Mouse (Mus musculus): ENCODE results near the gene Ltbp1. TPM values are rescaled to one million over a fixed set of nuclear protein-coding genes. Genes with fewer than 3 reads are reported as not detected.

Ltbp1 gene
- polyA plus RNA-seq (2015; fragmentation: Nextera tagmentation; extraction: Ambion mirVana) = 2.7 and 2.9 TPM in 2 replicates

- H3K4me1 ChIP-seq (replicated peaks) = peaks cover 19% of the 10 kb centered on the region
- no peaks in the 10 kb centered on the region for H3K36me3 ChIP-seq
- peaks cover 28% of the 10 kb centered on the region for H3K27me3 ChIP-seq
- DNase-seq (peak; percentile 14), ATAC-seq (ENCODE audit: low read depth) (peak; percentile 76)
- H3K9me3 ChIP-seq (replicated peaks) = no peaks in the 10 kb centered on the region
- H3K27ac ChIP-seq = peak within 1 kb of the TSS; percentile 19; the same call in 1 of the 2 replicates
- peak within 1 kb of the TSS; percentile 95 for H3K4me2 ChIP-seq
- H3K9ac ChIP-seq = peak within 1 kb of the TSS; percentile 66
- under 1% methylated on average over 27 of the region's 27 CpGs for WGBS (ENCODE audit: insufficient replicate concordance)
- H3K4me3 ChIP-seq (replicated peaks) = peak within 1 kb of the TSS; percentile 68
Measured at GRCm38 (mm10) chr17:75005281-75005684, at the start of gene Ltbp1. Gene Ltbp1, plus strand, starts transcription at chr17:75005568.

- Histone ChIP-seq H3K36me3 (no peaks in the 10 kb centered on the region), H3K4me3 (replicated peaks) (no peak overlapping the region), H3K9ac (no peak overlapping the region), H3K4me2 (no peak overlapping the region), H3K27ac (no peak overlapping the region), H3K27me3 (no peaks in the 10 kb centered on the region), H3K4me1 (replicated peaks) (no peaks in the 10 kb centered on the region), H3K9me3 (replicated peaks) (no peaks in the 10 kb centered on the region)
- ATAC-seq (ENCODE audit: low read depth) (no peak), DNase-seq (no peak)
- WGBS (ENCODE audit: insufficient replicate concordance) = 63% methylated on average over 6 of the region's 6 CpGs
Measured at GRCm38 (mm10) chr17:74959481-74960245, 45.7 kb upstream of the Ltbp1 start.

DNA sequence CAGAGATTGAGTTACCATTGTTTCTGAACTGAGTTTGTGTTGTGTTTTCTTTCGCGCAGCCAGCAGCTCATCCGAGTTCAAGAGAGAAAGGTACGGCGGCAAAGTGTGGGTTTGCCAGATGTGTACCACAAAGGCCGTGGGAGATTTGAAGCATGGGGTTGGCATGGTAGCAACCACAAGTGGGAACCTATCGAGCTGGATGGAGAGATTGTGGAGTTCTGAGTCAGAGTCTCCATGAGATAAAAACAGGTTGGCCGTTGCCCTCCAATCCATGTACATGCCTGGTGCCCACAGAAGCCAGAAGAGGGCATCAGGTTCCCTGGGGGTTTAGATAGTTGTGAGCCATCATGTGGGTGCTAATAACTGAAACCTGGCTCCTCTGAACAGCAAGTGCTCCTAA is 42.1 kb upstream of the Ltbp1 start:
- Histone ChIP-seq H3K27me3 (no peaks in the 10 kb centered on the region), H3K4me2 (no peak overlapping the region), H3K9me3 (replicated peaks) (no peaks in the 10 kb centered on the region), H3K27ac (no peak overlapping the region), H3K4me1 (replicated peaks) (peaks cover 8% of the 10 kb centered on the region), H3K4me3 (replicated peaks) (no peak overlapping the region), H3K36me3 (no peaks in the 10 kb centered on the region), H3K9ac (no peak overlapping the region)
- WGBS (ENCODE audit: insufficient replicate concordance) = 56% methylated on average over 8 of the region's 8 CpGs
- DNase-seq (no peak), ATAC-seq (ENCODE audit: low read depth) (no peak)

- DNase-seq = no peak
- Histone ChIP-seq H3K36me3 (no peaks in the 10 kb centered on the region), H3K9ac (no peak overlapping the region), H3K4me2 (no peak overlapping the region), H3K27ac (no peak overlapping the region), H3K4me1 (replicated peaks) (peaks cover 14% of the 10 kb centered on the region), H3K9me3 (replicated peaks) (no peaks in the 10 kb centered on the region), H3K4me3 (replicated peaks) (no peak overlapping the region), H3K27me3 (no peaks in the 10 kb centered on the region)
- WGBS (ENCODE audit: insufficient replicate concordance) = 54% methylated on average over 3 of the region's 3 CpGs
- ATAC-seq (ENCODE audit: low read depth) = no peak
Measured at GRCm38 (mm10) chr17:74963861-74964260, 41.5 kb upstream of the Ltbp1 start.

GRCm38 (mm10) chr17:74967298-74967848 is 38.0 kb upstream of the Ltbp1 start:
- H3K4me2 ChIP-seq = no peak overlapping the region
- DNase-seq (no peak), ATAC-seq (ENCODE audit: low read depth) (no peak)
- H3K36me3 ChIP-seq = no peaks in the 10 kb centered on the region
- WGBS (ENCODE audit: insufficient replicate concordance) = 59% methylated on average over 7 of the region's 7 CpGs
- no peak overlapping the region for H3K27ac ChIP-seq
- H3K27me3 ChIP-seq = no peaks in the 10 kb centered on the region
- H3K4me3 ChIP-seq (replicated peaks) = no peak overlapping the region
- peaks cover 17% of the 10 kb centered on the region for H3K4me1 ChIP-seq (replicated peaks)
- H3K9me3 ChIP-seq (replicated peaks) = no peaks in the 10 kb centered on the region
- no peak overlapping the region for H3K9ac ChIP-seq

DNA sequence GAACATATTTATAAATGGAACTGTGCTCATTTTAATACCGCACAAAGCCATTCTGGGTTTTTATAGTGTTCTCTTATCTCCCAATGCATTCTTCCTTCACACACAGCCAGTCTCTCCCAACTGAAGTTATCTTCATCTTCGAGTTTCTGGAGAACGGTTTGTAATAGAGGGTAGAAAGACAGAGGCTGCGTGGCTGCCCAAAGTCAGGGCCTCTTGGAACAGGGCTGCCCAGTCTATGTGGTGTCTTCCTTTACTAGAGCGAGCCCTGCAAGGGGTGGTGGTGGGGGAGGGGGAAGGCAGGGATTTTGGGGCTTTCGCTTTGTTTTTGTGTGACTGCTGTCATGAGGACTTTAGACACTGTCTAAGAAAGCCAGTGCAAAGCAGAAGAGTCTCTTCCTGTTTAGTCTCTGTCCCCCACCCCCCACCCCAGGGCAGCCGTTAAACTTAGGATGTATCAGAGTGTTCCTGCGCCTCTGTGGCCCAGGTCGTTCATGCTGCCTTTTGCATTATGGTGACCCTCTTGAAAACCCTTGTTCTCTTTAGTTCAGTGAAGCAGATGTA is 37.1 kb upstream of the Ltbp1 start:
- no peaks in the 10 kb centered on the region for H3K9me3 ChIP-seq (replicated peaks)
- no peak overlapping the region for H3K4me3 ChIP-seq (replicated peaks)
- 9% methylated on average over 9 of the region's 9 CpGs for WGBS (ENCODE audit: insufficient replicate concordance)
- no peak overlapping the region for H3K9ac ChIP-seq
- H3K4me1 ChIP-seq (replicated peaks) = peaks cover 17% of the 10 kb centered on the region
- peak overlapping the region; percentile 55 for H3K27ac ChIP-seq
- no peaks in the 10 kb centered on the region for H3K27me3 ChIP-seq
- H3K4me2 ChIP-seq = peak overlapping the region; percentile 28; the same call in 1 of the 2 replicates
- H3K36me3 ChIP-seq = no peaks in the 10 kb centered on the region
- ATAC-seq (ENCODE audit: low read depth) (peak; percentile 64), DNase-seq (no peak)

DNA sequence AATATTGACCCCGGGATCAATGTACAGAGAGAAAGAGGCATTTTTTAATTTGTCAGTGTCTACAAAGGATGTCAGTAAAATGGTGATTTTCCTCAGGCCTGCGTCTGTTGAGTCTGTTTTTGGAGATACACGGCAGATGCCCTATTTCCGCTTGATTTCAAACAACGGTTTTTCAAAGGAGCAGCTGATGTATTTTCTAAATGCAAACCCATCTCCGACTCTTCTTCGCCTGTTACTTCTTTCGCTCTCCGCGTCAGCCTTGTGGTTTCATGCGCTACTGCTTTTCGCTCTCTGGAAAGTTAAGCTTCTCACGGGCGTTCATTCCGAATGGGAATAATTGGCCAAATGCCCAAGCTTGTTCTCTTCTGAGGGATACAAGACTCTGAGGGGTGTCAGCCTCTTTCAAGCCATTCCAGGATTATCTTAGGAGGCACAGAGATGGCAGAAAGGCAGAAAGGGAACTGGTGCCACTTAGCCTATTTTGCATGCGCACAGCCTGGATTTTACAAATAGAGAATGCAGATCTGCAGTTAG is 36.6 kb upstream of the Ltbp1 start:
- Histone ChIP-seq H3K4me2 (peak overlapping the region; percentile 28; the same call in 1 of the 2 replicates), H3K9ac (no peak overlapping the region), H3K4me3 (replicated peaks) (no peak overlapping the region), H3K4me1 (replicated peaks) (peaks cover 17% of the 10 kb centered on the region), H3K27ac (peak overlapping the region; percentile 55; the same call in 1 of the 2 replicates), H3K27me3 (no peaks in the 10 kb centered on the region), H3K9me3 (replicated peaks) (no peaks in the 10 kb centered on the region), H3K36me3 (no peaks in the 10 kb centered on the region)
- DNase-seq (no peak), ATAC-seq (ENCODE audit: low read depth) (no peak)
- WGBS (ENCODE audit: insufficient replicate concordance) = 69% methylated on average over 16 of the region's 16 CpGs

- Histone ChIP-seq H3K27me3 (no peaks in the 10 kb centered on the region), H3K4me3 (replicated peaks) (no peak overlapping the region), H3K4me2 (no peak overlapping the region), H3K36me3 (no peaks in the 10 kb centered on the region), H3K27ac (no peak overlapping the region), H3K9me3 (replicated peaks) (no peaks in the 10 kb centered on the region), H3K9ac (no peak overlapping the region), H3K4me1 (replicated peaks) (no peaks in the 10 kb centered on the region)
- ATAC-seq (ENCODE audit: low read depth) (no peak), DNase-seq (no peak)
- WGBS (ENCODE audit: insufficient replicate concordance) = 78% methylated on average over 6 of the region's 6 CpGs
Measured at GRCm38 (mm10) chr17:74975192-74975591, 30.2 kb upstream of the Ltbp1 start.

- Histone ChIP-seq H3K27ac (no peak overlapping the region), H3K9ac (no peak overlapping the region), H3K36me3 (no peaks in the 10 kb centered on the region), H3K4me2 (no peak overlapping the region), H3K9me3 (replicated peaks) (no peaks in the 10 kb centered on the region), H3K27me3 (no peaks in the 10 kb centered on the region), H3K4me1 (replicated peaks) (no peaks in the 10 kb centered on the region), H3K4me3 (replicated peaks) (no peak overlapping the region)
- 65% methylated on average over 8 of the region's 8 CpGs for WGBS (ENCODE audit: insufficient replicate concordance)
- DNase-seq (no peak), ATAC-seq (ENCODE audit: low read depth) (no peak)
Measured at GRCm38 (mm10) chr17:74976167-74976985, 29.0 kb upstream of the Ltbp1 start.

- WGBS (ENCODE audit: insufficient replicate concordance) = 71% methylated on average over 8 of the region's 8 CpGs
Measured at GRCm38 (mm10) chr17:74979767-74980166, 25.6 kb upstream of the Ltbp1 start.

DNA sequence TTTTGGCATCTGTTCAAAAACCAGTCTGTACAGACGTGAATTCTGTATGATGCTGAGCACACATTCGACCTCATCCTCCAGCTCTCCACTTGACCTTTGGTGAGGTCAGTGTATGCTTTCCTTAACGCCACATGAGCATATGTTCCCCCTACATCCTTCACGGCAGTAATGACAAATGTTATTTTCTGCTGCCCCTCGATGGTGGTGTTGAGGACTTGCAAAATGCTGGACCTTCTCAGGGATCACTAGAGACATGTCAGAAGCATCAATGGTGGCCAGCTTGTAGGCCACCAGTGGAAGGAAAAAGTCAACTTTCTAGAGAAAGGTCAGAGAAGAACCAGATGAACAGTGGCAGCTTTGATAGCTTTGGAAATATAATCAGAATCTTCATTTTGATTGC is 23.7 kb upstream of the Ltbp1 start:
- no peak overlapping the region for H3K4me3 ChIP-seq (replicated peaks)
- H3K27ac ChIP-seq = no peak overlapping the region
- H3K9me3 ChIP-seq (replicated peaks) = no peaks in the 10 kb centered on the region
- H3K4me1 ChIP-seq (replicated peaks) = no peaks in the 10 kb centered on the region
- no peaks in the 10 kb centered on the region for H3K27me3 ChIP-seq
- H3K4me2 ChIP-seq = no peak overlapping the region
- ATAC-seq (ENCODE audit: low read depth) (no peak), DNase-seq (no peak)
- no peak overlapping the region for H3K9ac ChIP-seq
- no peaks in the 10 kb centered on the region for H3K36me3 ChIP-seq
- WGBS (ENCODE audit: insufficient replicate concordance) = 65% methylated on average over 5 of the region's 5 CpGs

More at GRCm38 (mm10) chr17:74979767-74980166, 25.6 kb upstream of the Ltbp1 start:
- H3K27ac ChIP-seq = no peak overlapping the region
- H3K4me1 ChIP-seq (replicated peaks) = no peaks in the 10 kb centered on the region
- no peaks in the 10 kb centered on the region for H3K36me3 ChIP-seq
- DNase-seq = no peak
- H3K27me3 ChIP-seq = no peaks in the 10 kb centered on the region
- H3K4me3 ChIP-seq (replicated peaks) = no peak overlapping the region
- no peak overlapping the region for H3K9ac ChIP-seq
- no peaks in the 10 kb centered on the region for H3K9me3 ChIP-seq (replicated peaks)
- no peak overlapping the region for H3K4me2 ChIP-seq
- ATAC-seq (ENCODE audit: low read depth) = no peak

All from liver, embryonic 13.5 days (tissue).